Mouse (Mus musculus) lung, postnatal 0 days (tissue): Measurements from ENCODE around the gene Ephb4. TPM values are rescaled to one million over a fixed set of nuclear protein-coding genes. Genes with fewer than 3 reads are reported as not detected.

Experiments
- ATAC-seq: fragments of 200-750 bp; cut with Nextera tagmentation; 2 replicates; pipeline ENCODE4 v1.8.0; 2017; ENCODE audit warnings: moderate library complexity
- DNase-seq: peaks from one replicate; pipeline ENCODE4 v3.0.0-alpha.2; 2016; ENCODE audit warnings: low spot score
- H3K27ac ChIP-seq: fragments of 300-500 bp; sonication (generic); 2 replicates; pipeline ENCODE4 v1.5.1; 2014; ENCODE audit warnings: antibody characterized with exemption, mild to moderate bottlenecking, low read length, mixed read lengths
- H3K27me3 ChIP-seq: fragments of 300-500 bp; sonication (generic); replicated peaks from 2 replicates; pipeline ENCODE4 v1.6.1; 2014; ENCODE audit warnings: low read length, mixed read lengths; ENCODE audit not compliant: insufficient read depth
- H3K36me3 ChIP-seq: fragments of 300-500 bp; sonication (generic); 2 replicates; pipeline ENCODE4 v1.6.1; 2014; ENCODE audit warnings: low read length, mixed read lengths; ENCODE audit not compliant: insufficient read depth
- H3K4me1 ChIP-seq: fragments of 300-500 bp; sonication (generic); 2 replicates; pipeline ENCODE4 v1.6.1; 2014; ENCODE audit warnings: antibody characterized with exemption, low read depth, low read length, mixed read lengths; ENCODE audit not compliant: insufficient read depth
- H3K4me2 ChIP-seq: fragments of 300-500 bp; sonication (generic); replicated peaks from 2 replicates; pipeline ENCODE4 v1.6.1; 2014; ENCODE audit warnings: low read depth, mild to moderate bottlenecking, low read length, moderate library complexity, mixed read lengths
- H3K4me3 ChIP-seq: fragments of 300-500 bp; sonication (generic); 2 replicates; pipeline ENCODE4 v1.5.1; 2014; ENCODE audit warnings: low read depth, low read length
- H3K9ac ChIP-seq: fragments of 300-500 bp; sonication (generic); replicated peaks from 2 replicates; pipeline ENCODE4 v1.6.1; 2014; ENCODE audit warnings: low read depth, mild to moderate bottlenecking
- H3K9me3 ChIP-seq: fragments of 300-500 bp; sonication (generic); 2 replicates; pipeline ENCODE4 v1.6.1; 2016; ENCODE audit warnings: low read length, mixed read lengths
- CTCF ChIP-seq: IDR thresholded peaks from 2 replicates; pipeline ENCODE4 v1.5.1; 2016; ENCODE audit warnings: antibody characterized with exemption, mild to moderate bottlenecking
- EP300 ChIP-seq: IDR thresholded peaks from 2 replicates; pipeline ENCODE4 v1.6.1; 2016; ENCODE audit warnings: antibody characterized with exemption, mild to moderate bottlenecking, control low read depth
- WGBS: fragments of 180-500 bp; shearing (Covaris S2); extraction: QIAGEN DNeasy Blood & Tissue Kit; methylation state at CpG from one replicate; pipeline ENCODE4 v1.1.7; 2014; 5-methylcytosine and 5-hydroxymethylcytosine counted together
- polyA plus RNA-seq: library from polyadenylated mRNA; unstranded; fragments of >200 nt; fragmentation: Nextera tagmentation; extraction: Ambion mirVana; gene quantifications from 2 replicates; pipeline ENCODE4 v1.2.1, GENCODE M21; 2015

Gene Ephb4
- polyA plus RNA-seq, 1 experiment from 2014 or later: 30.9 TPM

DNA sequence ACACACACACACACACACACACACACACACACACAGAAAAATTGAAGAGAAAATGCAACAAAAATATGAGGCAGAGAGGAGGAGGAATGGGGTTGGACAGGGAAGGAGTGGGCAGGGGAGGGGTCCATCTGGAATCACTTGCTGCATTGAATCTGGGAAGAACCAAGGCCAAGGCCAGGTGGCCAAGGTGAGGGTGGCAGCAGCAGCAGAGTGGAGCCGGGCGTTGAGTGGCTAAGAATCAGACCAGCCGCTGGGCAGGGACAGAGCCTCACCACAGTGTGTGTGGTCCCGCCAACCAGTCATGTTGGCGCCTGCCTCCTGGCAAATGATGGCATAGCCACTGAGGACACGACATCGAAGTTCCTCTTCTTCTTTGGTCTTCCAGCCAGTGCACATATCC, 33.5 kb downstream of the Ephb4 start:
- 85% methylated on average over 7 of the region's 7 CpGs for WGBS
- no peak for DNase-seq
- TF ChIP-seq EP300 (no peak), CTCF (no peak)

DNA sequence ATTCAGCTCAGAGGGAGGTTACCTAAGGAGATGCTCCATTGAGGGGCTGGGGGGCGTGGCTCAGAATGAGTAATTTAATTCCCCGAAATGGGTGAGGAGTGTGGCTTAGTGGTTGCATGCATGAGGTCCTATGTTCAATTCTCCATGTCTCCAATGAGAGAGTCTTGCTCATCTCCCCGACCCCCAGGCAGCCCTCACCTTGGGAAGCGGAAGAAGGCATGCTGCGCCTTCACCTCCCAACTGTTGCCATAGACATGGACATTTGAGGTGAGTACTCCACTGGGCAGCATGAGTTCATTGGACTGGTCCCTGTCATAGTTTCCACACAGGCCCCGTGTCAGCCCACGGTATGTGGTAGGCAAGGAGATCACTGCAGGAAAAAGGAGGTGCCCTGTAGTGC, 36.8 kb downstream of the Ephb4 start:
- H3K4me3 ChIP-seq: no peak overlapping the region
- H3K4me1 ChIP-seq: no peaks in the 10 kb centered on the region
- no peaks in the 10 kb centered on the region for H3K9me3 ChIP-seq
- TF ChIP-seq CTCF (no peak), EP300 (no peak)
- WGBS: 80% methylated on average over 7 of the region's 7 CpGs
- no peak overlapping the region for H3K27ac ChIP-seq
- no peak overlapping the region for H3K9ac ChIP-seq
- no peak for DNase-seq
- no peaks in the 10 kb centered on the region for H3K36me3 ChIP-seq
- H3K4me2 ChIP-seq: no peak overlapping the region
- no peaks in the 10 kb centered on the region for H3K27me3 ChIP-seq
- ATAC-seq: no peak

More for the DNA sequence above, 33.5 kb downstream of the Ephb4 start:
- ATAC-seq: no peak
- H3K27ac ChIP-seq: no peak overlapping the region
- no peaks in the 10 kb centered on the region for H3K4me1 ChIP-seq
- no peak overlapping the region for H3K9ac ChIP-seq
- H3K27me3 ChIP-seq: no peaks in the 10 kb centered on the region
- H3K9me3 ChIP-seq: no peaks in the 10 kb centered on the region
- no peak overlapping the region for H3K4me2 ChIP-seq
- no peak overlapping the region for H3K4me3 ChIP-seq
- H3K36me3 ChIP-seq: no peaks in the 10 kb centered on the region

DNA sequence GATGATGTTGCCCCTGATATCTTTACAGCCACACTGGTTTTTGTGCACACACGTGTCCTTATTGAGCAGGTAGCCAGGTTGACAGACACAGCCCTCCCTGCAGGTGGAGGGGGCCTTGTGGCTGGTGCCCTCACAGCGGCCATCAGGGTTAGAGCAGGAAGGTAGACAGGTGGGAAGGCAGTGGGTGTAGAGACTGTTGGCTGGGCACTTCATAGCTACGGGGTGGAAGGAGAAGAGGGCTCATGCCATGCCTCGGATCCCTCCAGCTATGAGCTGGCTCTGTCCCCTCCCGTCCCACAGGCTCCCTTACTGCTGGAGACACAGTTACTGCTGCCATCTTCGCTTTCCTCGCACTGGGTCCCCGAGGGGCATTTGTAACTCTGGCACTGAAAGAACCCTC, 41.7 kb downstream of the Ephb4 start:
- TF ChIP-seq EP300: no peak
- TF ChIP-seq CTCF: no peak
- DNase-seq: no peak
- no peak overlapping the region for H3K9ac ChIP-seq
- no peaks in the 10 kb centered on the region for H3K9me3 ChIP-seq
- no peak overlapping the region for H3K4me3 ChIP-seq
- no peak overlapping the region for H3K4me2 ChIP-seq
- ATAC-seq: no peak
- H3K4me1 ChIP-seq: no peaks in the 10 kb centered on the region
- no peak overlapping the region for H3K27ac ChIP-seq
- H3K36me3 ChIP-seq: no peaks in the 10 kb centered on the region
- 86% methylated on average over 8 of the region's 8 CpGs for WGBS
- H3K27me3 ChIP-seq: no peaks in the 10 kb centered on the region

DNA sequence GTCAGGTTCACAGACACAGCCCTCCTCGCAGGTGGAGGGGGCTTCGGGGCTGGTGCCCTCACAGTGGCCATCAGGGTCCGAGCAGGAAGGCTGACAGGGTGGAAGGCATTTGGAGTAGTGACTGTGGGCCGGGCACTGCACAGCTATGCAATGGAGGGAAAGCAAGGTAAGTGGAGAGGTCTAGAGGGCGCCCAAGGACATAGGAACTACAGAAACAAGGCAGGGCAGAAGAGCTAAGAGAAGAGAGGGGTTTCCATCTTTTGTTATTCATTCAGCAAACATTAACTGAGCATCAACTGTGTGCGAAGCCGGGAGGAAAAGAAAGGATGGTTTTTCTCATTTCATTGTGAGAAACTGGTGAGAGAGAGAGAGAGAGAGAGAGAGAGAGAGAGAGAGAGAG, 44.5 kb downstream of the Ephb4 start:
- Histone ChIP-seq H3K27me3 (no peaks in the 10 kb centered on the region), H3K4me2 (no peak overlapping the region), H3K9me3 (no peaks in the 10 kb centered on the region), H3K27ac (no peak overlapping the region), H3K36me3 (no peaks in the 10 kb centered on the region), H3K9ac (no peak overlapping the region), H3K4me1 (no peaks in the 10 kb centered on the region), H3K4me3 (no peak overlapping the region)
- 30% methylated on average over 7 of the region's 7 CpGs for WGBS
- TF ChIP-seq EP300 (no peak), CTCF (peak; percentile 45)
- ATAC-seq (no peak), DNase-seq (no peak)

DNA sequence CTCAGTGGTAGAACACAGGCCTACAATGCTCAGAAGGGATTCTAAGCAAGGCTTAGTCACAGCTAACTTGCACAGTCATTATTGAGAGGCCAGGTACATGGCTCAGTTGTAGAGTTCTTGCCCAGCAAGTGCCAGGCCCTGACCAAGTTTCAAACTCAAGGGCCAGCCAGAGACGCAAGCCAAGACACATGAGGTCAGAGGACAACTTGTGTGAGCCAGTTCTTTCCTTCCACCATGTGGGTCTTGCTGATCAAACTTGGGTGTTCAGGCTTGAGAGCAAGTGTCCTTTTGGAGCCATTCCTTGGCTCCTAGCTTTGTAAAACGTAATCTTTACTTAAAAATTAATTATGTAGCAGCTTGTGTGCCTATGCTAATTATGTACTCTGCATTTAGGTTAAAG, 54.2 kb downstream of the Ephb4 start:
- no peak overlapping the region for H3K27ac ChIP-seq
- DNase-seq (no peak), ATAC-seq (no peak)
- H3K27me3 ChIP-seq: no peaks in the 10 kb centered on the region
- TF ChIP-seq CTCF: no peak
- no peak for TF ChIP-seq EP300
- H3K4me2 ChIP-seq: no peak overlapping the region
- H3K36me3 ChIP-seq: no peaks in the 10 kb centered on the region
- 75% methylated on average over 2 of the region's 2 CpGs for WGBS
- no peak overlapping the region for H3K9ac ChIP-seq
- H3K4me1 ChIP-seq: no peaks in the 10 kb centered on the region
- H3K4me3 ChIP-seq: no peak overlapping the region
- no peaks in the 10 kb centered on the region for H3K9me3 ChIP-seq

DNA sequence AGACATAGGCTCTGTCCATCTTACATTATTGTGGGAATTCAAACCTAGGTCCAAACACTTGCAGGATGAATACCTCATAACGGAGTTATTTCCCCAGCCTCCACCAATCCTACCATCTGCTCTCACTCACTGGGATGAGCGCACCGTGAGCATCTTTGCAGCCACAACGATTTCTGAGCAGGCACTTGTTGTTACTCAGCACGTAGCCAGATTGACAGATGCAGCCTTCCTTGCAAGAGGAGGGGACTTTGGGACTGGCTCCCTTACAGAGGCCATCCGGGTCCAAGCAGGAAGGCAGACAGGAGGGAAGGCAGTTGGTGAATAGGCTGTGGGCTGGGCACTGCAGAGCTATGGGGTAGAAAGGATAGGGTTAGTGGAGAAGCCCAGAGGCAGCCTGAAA, 59.5 kb downstream of the Ephb4 start:
- 64% methylated on average over 6 of the region's 6 CpGs for WGBS
- no peaks in the 10 kb centered on the region for H3K36me3 ChIP-seq
- H3K27ac ChIP-seq: no peak overlapping the region
- DNase-seq (no peak), ATAC-seq (no peak)
- H3K4me3 ChIP-seq: no peak overlapping the region
- H3K27me3 ChIP-seq: no peaks in the 10 kb centered on the region
- H3K4me2 ChIP-seq: no peak overlapping the region
- TF ChIP-seq CTCF: no peak
- TF ChIP-seq EP300: no peak
- H3K9me3 ChIP-seq: no peaks in the 10 kb centered on the region
- H3K4me1 ChIP-seq: no peaks in the 10 kb centered on the region
- no peak overlapping the region for H3K9ac ChIP-seq

DNA sequence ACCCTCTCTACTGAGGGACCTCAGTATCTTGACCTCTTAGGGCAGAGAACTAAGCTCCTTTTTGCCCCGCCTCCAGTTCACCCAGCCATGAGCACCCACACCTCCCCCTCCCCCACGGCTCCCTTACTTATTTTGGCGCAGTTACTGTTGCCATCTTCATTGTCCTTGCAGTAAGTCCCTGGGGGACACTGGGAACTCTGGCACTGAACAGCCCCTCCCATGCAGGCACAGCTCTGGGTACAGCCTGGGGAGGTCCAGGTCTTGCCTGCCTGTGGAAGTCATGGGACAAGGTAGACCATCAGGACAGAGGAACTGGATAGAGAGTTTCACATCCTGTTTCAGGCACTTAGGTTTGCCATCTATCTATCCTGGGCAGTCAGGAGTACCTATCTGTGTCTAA, 60.2 kb downstream of the Ephb4 start:
- Histone ChIP-seq H3K27ac (no peak overlapping the region), H3K4me3 (no peak overlapping the region), H3K4me1 (no peaks in the 10 kb centered on the region), H3K36me3 (no peaks in the 10 kb centered on the region), H3K9ac (no peak overlapping the region), H3K27me3 (no peaks in the 10 kb centered on the region), H3K9me3 (no peaks in the 10 kb centered on the region), H3K4me2 (no peak overlapping the region)
- TF ChIP-seq EP300 (no peak), CTCF (no peak)
- WGBS: 63% methylated on average over 3 of the region's 3 CpGs
- DNase-seq (no peak), ATAC-seq (no peak)
